Mouse (Mus musculus): ENCODE data around the gene Tmpo.

DNA sequence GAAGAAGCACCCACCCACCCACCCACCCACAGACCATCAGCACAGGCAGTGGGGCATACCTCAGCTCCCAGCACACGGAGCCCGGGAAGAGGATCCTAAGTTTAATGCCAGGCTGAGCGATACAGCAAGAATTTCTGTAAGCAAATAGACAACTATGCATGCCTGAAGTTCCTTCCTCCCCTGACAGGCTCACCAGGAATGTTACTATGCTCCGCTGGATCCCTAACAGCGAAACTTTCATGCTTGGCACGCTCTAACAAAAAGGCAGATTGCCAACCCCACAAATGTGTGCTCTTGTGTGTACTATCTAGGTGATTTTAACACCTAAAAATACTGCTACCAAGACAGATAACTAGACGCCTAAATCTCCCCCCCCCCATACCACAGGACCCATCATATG lies 13.8 kb downstream of the Tmpo start:
- no peak for TF ChIP-seq CTCF (conservative IDR thresholded peaks at IDR 0.05; ENCODE audit: low read length)
- TF ChIP-seq NANOG (IDR thresholded peaks at IDR 0.05; ENCODE audit: borderline replicate concordance, low read length): no peak
- TF ChIP-seq POU5F1 (IDR thresholded peaks at IDR 0.05; ENCODE audit: borderline replicate concordance, low read length): no peak
